Mouse (Mus musculus) adrenal gland, adult (tissue): Measurements from ENCODE around the gene Olfr482.

Experiments used
- DNase-seq, 2 experiments: peaks; one replicate each; pipeline ENCODE4 v3.0.0; 2022 to 2023; ENCODE audit warnings: low spot score in 1 of 2; ENCODE audit not compliant: inconsistent age in 2 of 2

Olfr482 gene

DNA sequence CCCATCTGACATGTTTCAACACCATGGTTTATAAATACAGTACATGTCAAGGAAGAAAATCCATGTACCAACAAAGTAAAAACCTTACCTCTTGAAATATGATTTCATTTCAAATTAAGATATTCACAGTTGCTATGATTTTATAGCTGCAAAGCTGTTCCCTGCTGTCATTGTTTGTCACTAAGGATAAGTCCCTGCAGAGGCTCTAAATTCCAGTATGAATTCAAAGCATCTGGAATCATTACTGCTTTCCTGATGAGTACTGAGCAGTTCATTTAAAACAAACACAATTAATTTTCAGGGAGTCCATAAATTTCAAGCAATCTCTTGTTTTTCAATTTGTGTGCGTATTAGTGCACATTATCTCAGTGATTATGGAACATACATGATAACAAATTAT lies at the start of gene Olfr482:
Olfr482 (minus strand) TSS at position 101 of the 400 bp plus-strand sequence.
- no peak for DNase-seq

DNA sequence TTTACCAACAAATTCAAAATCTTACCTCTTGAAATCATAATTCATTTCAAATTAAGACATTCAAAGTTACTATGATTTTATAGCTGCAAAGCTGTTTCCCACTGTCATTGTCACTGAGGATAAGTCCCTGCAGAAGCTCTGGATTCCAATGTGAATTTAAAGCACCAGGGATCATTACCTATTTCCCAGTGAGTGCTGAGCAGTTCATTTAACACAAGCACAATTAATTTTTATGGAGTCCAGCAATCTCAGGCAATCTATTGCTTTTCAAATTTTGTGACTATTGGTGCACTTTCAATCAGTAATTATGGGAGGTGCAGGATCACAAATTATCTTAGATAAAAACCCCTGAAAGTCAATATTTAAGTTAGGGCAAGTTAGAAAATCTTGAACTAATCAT lies 30.0 kb upstream of the Olfr482 start, which contains the start of gene Olfr484:
Olfr484 (minus strand) TSS at position 101 of the 400 bp plus-strand sequence.
- no peak for DNase-seq

DNA sequence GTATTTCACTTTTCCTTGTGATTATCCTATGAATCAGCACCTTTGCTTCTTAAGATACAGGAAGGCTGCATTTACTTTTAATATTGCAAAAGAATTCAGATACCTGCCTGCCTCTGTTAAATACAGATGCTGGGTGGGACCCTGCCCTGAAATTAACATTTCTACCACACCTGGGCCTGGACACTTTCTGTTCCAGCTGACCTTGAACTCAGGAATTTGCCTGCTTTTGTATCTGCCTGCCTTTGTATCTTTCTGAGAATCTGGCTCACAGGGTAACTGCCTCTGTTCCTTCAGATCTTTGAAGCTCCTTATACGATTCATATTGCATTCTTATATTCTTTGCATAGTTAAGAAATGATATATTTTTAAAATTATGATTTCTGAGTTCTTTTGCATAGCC lies 24.0 kb upstream of the Olfr482 start:
- DNase-seq = no peak

DNA sequence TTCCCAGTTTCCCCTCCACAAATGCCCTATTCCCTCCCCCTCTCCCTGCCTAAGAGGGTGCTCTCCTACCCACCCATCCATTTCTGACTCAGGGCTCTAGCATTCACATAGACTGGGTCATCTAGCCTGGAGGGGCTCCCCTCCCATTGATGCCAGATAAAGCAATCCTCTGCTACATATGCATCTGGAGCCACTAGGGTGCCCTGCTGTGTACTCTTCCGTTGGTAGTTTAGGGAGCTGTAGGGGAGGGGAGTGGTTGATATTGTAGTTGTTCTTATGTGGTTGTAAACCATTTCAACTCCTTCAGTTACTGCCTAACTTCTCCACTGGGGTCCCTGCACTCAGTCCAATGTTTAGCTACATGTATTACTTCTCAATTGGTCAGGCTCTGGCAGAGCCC lies 23.3 kb upstream of the Olfr482 start:
- no peak for DNase-seq

DNA sequence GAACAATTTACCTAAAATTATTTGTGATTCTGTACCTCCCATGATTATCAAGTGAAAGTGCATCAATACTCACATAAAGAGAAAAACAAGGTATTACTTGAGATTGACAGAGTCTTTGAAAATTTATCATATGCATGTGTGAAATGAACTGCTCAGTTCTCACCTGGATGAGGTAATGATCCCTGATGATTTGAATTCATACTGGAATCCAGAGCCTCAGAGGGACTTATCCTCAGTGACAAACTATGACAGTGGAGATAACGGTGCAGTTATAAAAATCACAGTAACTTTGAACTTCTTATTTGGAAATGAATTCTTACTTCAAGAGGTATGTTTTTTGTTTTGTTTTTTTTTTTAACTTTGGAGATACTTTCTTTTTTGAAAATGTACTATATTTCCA lies 3.2 kb upstream of the Olfr482 start, which contains the start of gene Olfr483:
Olfr483 (plus strand) TSS at position 301 of the 400 bp plus-strand sequence.
- no peak for DNase-seq

DNA sequence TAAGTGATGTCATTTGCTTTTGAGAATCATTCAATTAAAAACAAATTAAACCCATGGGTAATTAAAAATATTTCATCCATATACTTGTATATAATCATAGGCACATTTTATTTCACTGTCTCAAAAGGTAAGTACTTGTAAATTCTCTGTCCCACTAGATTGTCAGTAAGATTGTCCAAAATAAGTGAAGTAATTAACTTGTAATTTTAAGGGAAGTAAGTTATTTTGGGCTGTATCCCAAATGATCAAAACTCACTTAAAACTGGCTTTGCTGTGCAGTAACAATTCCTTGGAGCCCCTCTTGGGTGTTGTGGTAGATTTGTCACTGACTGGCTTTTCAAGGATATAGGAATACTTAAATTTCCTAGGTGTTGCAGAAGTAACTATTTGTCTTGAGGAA lies 17.8 kb downstream of the Olfr482 start, which contains the start of gene Olfr481:
Olfr481 (plus strand) TSS at position 301 of the 400 bp plus-strand sequence.
- no peak for DNase-seq

DNA sequence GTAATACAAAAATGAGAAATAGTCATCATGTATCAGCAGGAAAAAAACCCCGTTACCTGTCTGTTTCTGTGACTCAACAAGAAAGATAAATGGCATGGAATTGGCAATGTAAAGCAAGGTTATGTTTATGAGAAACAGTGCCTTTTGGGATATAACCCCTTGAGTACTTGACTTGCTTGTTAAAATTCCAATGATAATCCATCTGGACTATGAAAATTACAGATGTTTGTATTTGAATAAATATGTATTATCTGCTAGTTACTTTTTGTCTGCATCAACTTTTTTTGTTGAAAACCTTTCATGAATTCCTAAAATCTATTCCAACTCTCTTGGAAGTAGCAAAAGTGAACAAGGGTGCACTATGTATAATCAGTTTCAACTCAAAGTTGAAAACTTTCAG lies 30.1 kb downstream of the Olfr482 start, which contains the start of gene Olfr480:
Olfr480 (minus strand) TSS at position 101 of the 400 bp plus-strand sequence.
- DNase-seq = no peak

DNA sequence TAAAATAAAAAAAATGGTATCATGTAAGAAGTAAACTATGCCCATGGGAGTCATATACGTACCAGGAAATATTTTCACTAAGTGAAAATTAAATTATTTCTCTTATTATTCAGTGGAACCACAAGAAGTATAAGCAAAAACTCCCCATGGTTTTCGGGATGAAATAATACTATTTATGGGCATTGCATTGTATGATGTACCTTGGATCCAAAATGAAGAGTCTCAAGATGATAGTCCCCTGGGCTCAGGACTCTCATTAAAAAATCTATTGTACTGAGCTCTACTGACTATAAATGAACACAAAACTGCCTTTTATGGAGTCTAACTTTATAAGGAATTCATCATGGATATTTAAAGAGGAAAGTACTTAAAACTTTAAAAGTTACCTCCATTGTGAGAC lies 47.0 kb downstream of the Olfr482 start, which contains the start of gene Olfr479:
Olfr479 (plus strand) TSS at position 301 of the 400 bp plus-strand sequence.
- no peak for DNase-seq
